Mouse (Mus musculus): ENCODE data around the gene Mtmr1. TPM values are rescaled to one million over a fixed set of nuclear protein-coding genes. Genes with fewer than 3 reads are reported as not detected.

The Mtmr1 gene
- polyA plus RNA-seq, 1 experiment from 2014 or later: 9.7 TPM

GRCm38 (mm10) chrX:71427491-71427890, 62.9 kb downstream of the Mtmr1 start:
- no peak overlapping the region for H3K27ac ChIP-seq (replicated peaks)
- DNase-seq (ENCODE audit: low spot score) (no peak), ATAC-seq (ENCODE audit: low FRiP score, low TSS enrichment) (no peak)
- H3K4me3 ChIP-seq (ENCODE audit: low read depth, low read length): no peak overlapping the region
- H3K36me3 ChIP-seq (ENCODE audit: control insufficient read depth, insufficient read depth, low read length): no peaks in the 10 kb centered on the region
- H3K4me1 ChIP-seq (replicated peaks; ENCODE audit: control insufficient read depth, insufficient read depth): no peaks in the 10 kb centered on the region
- H3K9me3 ChIP-seq (ENCODE audit: control insufficient read depth, low read length): no peaks in the 10 kb centered on the region
- H3K9ac ChIP-seq (ENCODE audit: low read length): no peak overlapping the region
- no peak overlapping the region for H3K4me2 ChIP-seq (replicated peaks; ENCODE audit: low read depth)
- H3K27me3 ChIP-seq (ENCODE audit: control insufficient read depth, insufficient read depth, low read length): no peaks in the 10 kb centered on the region
- TF ChIP-seq CTCF (IDR thresholded peaks at IDR 0.05; ENCODE audit: low read depth): no peak
- no peak for TF ChIP-seq EP300 (optimal IDR thresholded peaks at IDR 0.05)

- H3K4me2 ChIP-seq (replicated peaks; ENCODE audit: low read depth): no peak overlapping the region
- TF ChIP-seq EP300 (optimal IDR thresholded peaks at IDR 0.05) (no peak), CTCF (IDR thresholded peaks at IDR 0.05; ENCODE audit: low read depth) (no peak)
- WGBS: 86% methylated on average over 5 of the region's 5 CpGs
These were observed 66.3 kb downstream of the Mtmr1 start for GRCm38 (mm10) chrX:71430900-71431299.

GRCm38 (mm10) chrX:71434448-71434847, 69.9 kb downstream of the Mtmr1 start:
- H3K4me1 ChIP-seq (replicated peaks; ENCODE audit: control insufficient read depth, insufficient read depth): no peaks in the 10 kb centered on the region
- no peaks in the 10 kb centered on the region for H3K27me3 ChIP-seq (ENCODE audit: control insufficient read depth, insufficient read depth, low read length)
- H3K9me3 ChIP-seq (ENCODE audit: control insufficient read depth, low read length): no peaks in the 10 kb centered on the region
- H3K4me3 ChIP-seq (ENCODE audit: low read depth, low read length): no peak overlapping the region
- ATAC-seq (ENCODE audit: low FRiP score, low TSS enrichment) (no peak), DNase-seq (ENCODE audit: low spot score) (no peak)
- no peak overlapping the region for H3K4me2 ChIP-seq (replicated peaks; ENCODE audit: low read depth)
- no peak overlapping the region for H3K27ac ChIP-seq (replicated peaks)
- no peak overlapping the region for H3K9ac ChIP-seq (ENCODE audit: low read length)
- H3K36me3 ChIP-seq (ENCODE audit: control insufficient read depth, insufficient read depth, low read length): no peaks in the 10 kb centered on the region
- 88% methylated on average over 1 of the region's 1 CpGs for WGBS
- no peak for TF ChIP-seq EP300 (optimal IDR thresholded peaks at IDR 0.05)
- no peak for TF ChIP-seq CTCF (IDR thresholded peaks at IDR 0.05; ENCODE audit: low read depth)

More at GRCm38 (mm10) chrX:71430900-71431299, 66.3 kb downstream of the Mtmr1 start:
- DNase-seq (ENCODE audit: low spot score) (no peak), ATAC-seq (ENCODE audit: low FRiP score, low TSS enrichment) (no peak)
- Histone ChIP-seq H3K27me3 (ENCODE audit: control insufficient read depth, insufficient read depth, low read length) (no peaks in the 10 kb centered on the region), H3K9me3 (ENCODE audit: control insufficient read depth, low read length) (no peaks in the 10 kb centered on the region), H3K4me1 (replicated peaks; ENCODE audit: control insufficient read depth, insufficient read depth) (no peaks in the 10 kb centered on the region), H3K36me3 (ENCODE audit: control insufficient read depth, insufficient read depth, low read length) (no peaks in the 10 kb centered on the region), H3K9ac (ENCODE audit: low read length) (no peak overlapping the region), H3K27ac (replicated peaks) (no peak overlapping the region), H3K4me3 (ENCODE audit: low read depth, low read length) (no peak overlapping the region)

GRCm38 (mm10) chrX:71434860-71435259, 70.3 kb downstream of the Mtmr1 start:
- no peak for TF ChIP-seq CTCF (IDR thresholded peaks at IDR 0.05; ENCODE audit: low read depth)
- TF ChIP-seq EP300 (optimal IDR thresholded peaks at IDR 0.05): no peak
- Histone ChIP-seq H3K9ac (ENCODE audit: low read length) (no peak overlapping the region), H3K27ac (replicated peaks) (no peak overlapping the region), H3K4me2 (replicated peaks; ENCODE audit: low read depth) (no peak overlapping the region), H3K4me3 (ENCODE audit: low read depth, low read length) (no peak overlapping the region), H3K4me1 (replicated peaks; ENCODE audit: control insufficient read depth, insufficient read depth) (no peaks in the 10 kb centered on the region), H3K27me3 (ENCODE audit: control insufficient read depth, insufficient read depth, low read length) (no peaks in the 10 kb centered on the region), H3K36me3 (ENCODE audit: control insufficient read depth, insufficient read depth, low read length) (no peaks in the 10 kb centered on the region), H3K9me3 (ENCODE audit: control insufficient read depth, low read length) (no peaks in the 10 kb centered on the region)
- DNase-seq (ENCODE audit: low spot score): no peak
- WGBS: 81% methylated on average over 8 of the region's 8 CpGs
- ATAC-seq (ENCODE audit: low FRiP score, low TSS enrichment): no peak

GRCm38 (mm10) chrX:71435542-71435941, 71.0 kb downstream of the Mtmr1 start:
- Histone ChIP-seq H3K9me3 (ENCODE audit: control insufficient read depth, low read length) (no peaks in the 10 kb centered on the region), H3K4me1 (replicated peaks; ENCODE audit: control insufficient read depth, insufficient read depth) (no peaks in the 10 kb centered on the region), H3K36me3 (ENCODE audit: control insufficient read depth, insufficient read depth, low read length) (no peaks in the 10 kb centered on the region), H3K4me2 (replicated peaks; ENCODE audit: low read depth) (no peak overlapping the region), H3K27me3 (ENCODE audit: control insufficient read depth, insufficient read depth, low read length) (no peaks in the 10 kb centered on the region), H3K27ac (replicated peaks) (no peak overlapping the region), H3K9ac (ENCODE audit: low read length) (no peak overlapping the region), H3K4me3 (ENCODE audit: low read depth, low read length) (no peak overlapping the region)
- no peak for ATAC-seq (ENCODE audit: low FRiP score, low TSS enrichment)
- TF ChIP-seq CTCF (IDR thresholded peaks at IDR 0.05; ENCODE audit: low read depth) (no peak), EP300 (optimal IDR thresholded peaks at IDR 0.05) (no peak)
- no peak for DNase-seq (ENCODE audit: low spot score)
- WGBS: 89% methylated on average over 2 of the region's 2 CpGs

GRCm38 (mm10) chrX:71439473-71439872, 74.9 kb downstream of the Mtmr1 start:
- Histone ChIP-seq H3K27me3 (ENCODE audit: control insufficient read depth, insufficient read depth, low read length) (no peaks in the 10 kb centered on the region), H3K9me3 (ENCODE audit: control insufficient read depth, low read length) (no peaks in the 10 kb centered on the region), H3K36me3 (ENCODE audit: control insufficient read depth, insufficient read depth, low read length) (no peaks in the 10 kb centered on the region), H3K4me2 (replicated peaks; ENCODE audit: low read depth) (no peak overlapping the region), H3K4me3 (ENCODE audit: low read depth, low read length) (no peak overlapping the region), H3K27ac (replicated peaks) (no peak overlapping the region), H3K9ac (ENCODE audit: low read length) (no peak overlapping the region), H3K4me1 (replicated peaks; ENCODE audit: control insufficient read depth, insufficient read depth) (no peaks in the 10 kb centered on the region)
- DNase-seq (ENCODE audit: low spot score): no peak
- TF ChIP-seq EP300 (optimal IDR thresholded peaks at IDR 0.05) (no peak), CTCF (IDR thresholded peaks at IDR 0.05; ENCODE audit: low read depth) (no peak)
- ATAC-seq (ENCODE audit: low FRiP score, low TSS enrichment): no peak
- 72% methylated on average over 6 of the region's 6 CpGs for WGBS

All from stomach, postnatal 0 days (tissue).